ENCODE assay signal across 9 mouse cellular contexts in genomic region chr12:71906582-71907267, GRCm38 (mm10).
DNase-seq lines count a peak whose midpoint lies in the region; ATAC-seq and TF ChIP-seq lines count a peak whose summit lies in the region.
"Had no signal": no experiment of that assay in that cellular context is flagged by ENCODE, and none has a peak within 500 bp of the region (broad histone marks: within the 10 kb centered on the region; RNA-seq: fewer than 3 reads in every experiment).

No protein-coding gene starts in this region.

- H3K4me1 ChIP-seq in forebrain, embryonic 13.5 days: peaks cover 33% of the 10 kb centered on the region
- peaks cover 24% of the 10 kb centered on the region for H3K4me1 ChIP-seq in lung, embryonic 16.5 days (replicated peaks; ENCODE audit: control insufficient read depth, insufficient read depth, low read length)

- TF ChIP-seq CTCF in gastrocnemius, adult 2 months (IDR thresholded peaks at IDR 0.05): no peak

- H3K4me2 ChIP-seq in forebrain, embryonic 13.5 days: no peak overlapping the region
- no peak overlapping the region for H3K4me2 ChIP-seq in lung, embryonic 16.5 days (ENCODE audit: low read depth, low read length)

- peaks cover 12% of the 10 kb centered on the region for H3K36me3 ChIP-seq in forebrain, embryonic 13.5 days (ENCODE audit: poor library complexity, severe bottlenecking)
- peaks cover 13% of the 10 kb centered on the region for H3K36me3 ChIP-seq in lung, embryonic 16.5 days (ENCODE audit: control insufficient read depth, insufficient read depth, low read length)

- peak; percentile 51 for DNase-seq in gastrocnemius, adult 2 months
- DNase-seq in gastrocnemius, adult 8-10 months (ENCODE audit: low spot score in 2 of 2): no peak
- peak; percentile 68 for DNase-seq in MN1 (ENCODE audit: low spot score)
- no peak for DNase-seq in right cerebral cortex, postnatal 10 days (ENCODE audit: low spot score in 2 of 2)
- DNase-seq in frontal cortex, adult 2 months (ENCODE audit: extremely low spot score in 1 of 2, low spot score in 1 of 2): no peak
- no peak for DNase-seq in layer of hippocampus, postnatal 25 days (ENCODE audit: extremely low spot score in 1 of 2, low spot score in 1 of 2)

- H3K27ac ChIP-seq in gastrocnemius, adult 2 months: peak overlapping the region; percentile 78
- H3K27ac ChIP-seq in forebrain, embryonic 13.5 days: peak overlapping the region; percentile 57
- H3K27ac ChIP-seq in lung, embryonic 16.5 days (ENCODE audit: low read length): peak overlapping the region; percentile 82
- H3K27ac ChIP-seq: macrophage had no signal

- H3K27me3 ChIP-seq in forebrain, embryonic 13.5 days: no peaks in the 10 kb centered on the region
- no peaks in the 10 kb centered on the region for H3K27me3 ChIP-seq in lung, embryonic 16.5 days (ENCODE audit: control insufficient read depth, insufficient read depth, low read depth, low read length)

- H3K9ac ChIP-seq in forebrain, embryonic 13.5 days: 0 out of 2 replicates have a peak overlapping the region, but pooled peaks have one; percentile 8
- no peak overlapping the region for H3K9ac ChIP-seq in lung, embryonic 16.5 days (ENCODE audit: low read length)

- intact Hi-C loops in gastrocnemius, adult 2 months (cut with DNase I): no loop called here

- peak; percentile 86 for ATAC-seq in forebrain, embryonic 13.5 days
- peak; percentile 80 for ATAC-seq in lung, embryonic 16.5 days (ENCODE audit: low read depth)

- 80% methylated on average over 12 of the region's 12 CpGs for WGBS in forebrain, embryonic 13.5 days
- 66% methylated on average over 12 of the region's 12 CpGs for WGBS in lung, embryonic 16.5 days

- no peaks in the 10 kb centered on the region for H3K9me3 ChIP-seq in forebrain, embryonic 13.5 days (replicated peaks)
- no peaks in the 10 kb centered on the region for H3K9me3 ChIP-seq in lung, embryonic 16.5 days (ENCODE audit: control insufficient read depth, low read length)

- no peak overlapping the region for H3K4me3 ChIP-seq in gastrocnemius, adult 2 months
- no peak overlapping the region for H3K4me3 ChIP-seq in forebrain, embryonic 13.5 days
- H3K4me3 ChIP-seq in lung, embryonic 16.5 days (ENCODE audit: low read length): no peak overlapping the region

Comparison
In these comparisons a context has a peak if more than half of its experiments do, and no peak if none do; other contexts are left out.
1. DNase-seq: peak in gastrocnemius, adult 2 months (single experiment) and MN1 (single experiment); none in gastrocnemius, adult 8-10 months (0 of 2), right cerebral cortex, postnatal 10 days (0 of 2), frontal cortex, adult 2 months (0 of 2) and layer of hippocampus, postnatal 25 days (0 of 2).
2. Peak in every context shown above with its lines, with median percentiles within 50 percentile points of each other: H3K27ac ChIP-seq.